Mouse (Mus musculus): Measurements from ENCODE around the gene Gm9970.

GRCm38 (mm10) chr5:31254901-31255300 is 13.9 kb upstream of the Gm9970 start:
- no peak for TF ChIP-seq CTCF (IDR thresholded peaks at IDR 0.05; ENCODE audit: borderline replicate concordance, extremely low read depth, insufficient read depth, insufficient read length)
- TF ChIP-seq POLR2A (IDR thresholded peaks at IDR 0.05; ENCODE audit: borderline replicate concordance, extremely low read depth, insufficient read depth, insufficient read length, poor library complexity, severe bottlenecking) = no peak

Data from brain, embryonic 14.5 days (tissue).